Mouse (Mus musculus) stomach, embryonic 15.5 days (tissue): ENCODE results near the gene Gamt. TPM values are rescaled to one million over a fixed set of nuclear protein-coding genes. Genes with fewer than 3 reads are reported as not detected.
"Not testable (repeated sequence)": the region's sequence is repeated elsewhere in the genome, so short reads cannot be mapped to it uniquely, and the experiment has no call there.

Source experiments
- ATAC-seq: fragments of 200-750 bp; cut with Nextera tagmentation; 2 replicates; pipeline ENCODE4 v1.8.0; 2017; ENCODE audit warnings: low read depth, moderate number of reproducible peaks, moderate TSS enrichment; ENCODE audit not compliant: insufficient read depth, low FRiP score
- H3K27ac ChIP-seq: fragments of 300-500 bp; sonication (generic); 2 replicates; pipeline ENCODE4 v1.5.1; 2015; ENCODE audit warnings: mild to moderate bottlenecking, inconsistent platforms
- H3K27me3 ChIP-seq: fragments of 300-500 bp; sonication (generic); replicated peaks from 2 replicates; pipeline ENCODE4 v1.6.1; 2015; ENCODE audit warnings: inconsistent platforms
- H3K36me3 ChIP-seq: fragments of 300-500 bp; sonication (generic); 2 replicates; pipeline ENCODE4 v1.6.1; 2015; ENCODE audit warnings: inconsistent platforms
- H3K4me1 ChIP-seq: fragments of 300-500 bp; sonication (generic); 2 replicates; pipeline ENCODE4 v1.6.1; 2015; ENCODE audit warnings: inconsistent platforms
- H3K4me2 ChIP-seq: fragments of 300-500 bp; sonication (generic); 2 replicates; pipeline ENCODE4 v1.6.1; 2015; ENCODE audit warnings: mild to moderate bottlenecking, inconsistent platforms
- H3K4me3 ChIP-seq: fragments of 300-500 bp; sonication (generic); replicated peaks from 2 replicates; pipeline ENCODE4 v1.5.1; 2015; ENCODE audit warnings: inconsistent platforms
- H3K9ac ChIP-seq: fragments of 300-500 bp; sonication (generic); 2 replicates; pipeline ENCODE4 v1.6.1; 2015; ENCODE audit warnings: inconsistent platforms
- H3K9me3 ChIP-seq: fragments of 300-500 bp; sonication (generic); 2 replicates; pipeline ENCODE4 v1.6.1; 2016; ENCODE audit warnings: inconsistent platforms
- WGBS: fragments of 180-500 bp; shearing (Covaris S2); methylation state at CpG from one replicate; pipeline ENCODE4 v1.1.7; 2015; 5-methylcytosine and 5-hydroxymethylcytosine counted together
- microRNA-seq: library from miRNA; unstranded; fragments of <30 nt; microRNA quantifications from one replicate; pipeline ENCODE4, GENCODE M21; 2016
- polyA plus RNA-seq: library from polyadenylated mRNA; unstranded; fragments of >200 nt; fragmentation: Nextera tagmentation; extraction: Ambion mirVana; gene quantifications from 2 replicates; pipeline ENCODE4 v1.2.1, GENCODE M21; 2015

Gene Gamt
- polyA plus RNA-seq, 1 experiment from 2014 or later = 111 TPM

DNA sequence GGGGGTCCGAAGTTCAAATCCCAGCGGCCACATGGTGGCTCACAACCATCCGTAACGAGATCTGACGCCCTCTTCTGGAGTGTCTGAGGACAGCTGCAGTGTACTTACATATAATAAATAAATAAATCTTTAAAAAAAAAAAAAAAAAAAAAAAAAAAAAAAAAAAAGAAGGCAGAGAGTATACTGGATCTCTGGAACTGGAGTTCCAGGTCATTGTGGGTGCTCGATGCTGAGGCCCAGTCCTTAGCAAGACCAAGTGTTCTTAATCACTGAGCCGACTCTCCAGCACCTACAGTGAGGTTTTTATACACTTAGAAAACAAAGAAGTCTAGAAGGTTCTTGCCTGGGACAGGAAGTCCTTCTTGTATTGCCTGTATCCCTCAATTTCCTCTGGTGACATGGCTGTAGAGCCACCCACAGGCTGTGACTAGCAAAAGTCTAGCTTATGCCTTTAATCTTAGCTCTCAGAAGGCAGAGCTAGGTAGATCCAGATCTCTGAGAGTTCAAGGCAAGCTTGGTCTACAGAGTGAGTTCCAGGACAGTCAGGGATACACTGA is 49.2 kb downstream of the Gamt start:
- not testable (repeated sequence) for ATAC-seq, H3K27ac ChIP-seq, H3K4me2 ChIP-seq, H3K36me3 ChIP-seq, H3K27me3 ChIP-seq, H3K9me3 ChIP-seq, H3K4me3 ChIP-seq, H3K9ac ChIP-seq, H3K4me1 ChIP-seq
- WGBS = 65% methylated on average over 7 of the region's 7 CpGs

DNA sequence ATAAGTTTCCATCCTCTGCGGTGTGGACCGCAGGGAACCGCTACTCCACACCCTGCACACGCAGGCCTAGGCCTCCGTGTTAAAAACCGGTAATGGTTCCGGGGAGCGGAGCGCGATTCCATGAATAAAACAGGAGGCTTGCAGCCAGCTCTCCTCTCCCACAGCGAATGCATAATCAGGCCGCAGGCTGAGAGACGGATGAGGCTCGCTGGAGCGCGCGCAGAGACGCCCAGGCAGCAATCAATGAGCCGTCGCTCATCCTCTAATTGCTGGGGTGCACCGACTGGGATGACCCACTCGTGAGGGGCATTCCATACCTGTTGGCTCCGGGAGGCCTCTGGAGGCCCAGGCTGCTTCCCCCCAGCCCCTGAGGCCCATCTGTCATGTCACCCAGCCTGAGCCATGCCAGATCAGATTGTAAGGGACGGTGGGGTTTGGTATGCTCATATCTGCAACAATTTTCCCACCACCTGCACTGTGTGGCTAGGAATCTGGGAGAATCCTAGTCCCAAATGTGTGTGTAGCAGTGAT is 51.9 kb downstream of the Gamt start:
- Histone ChIP-seq H3K27ac (no peak overlapping the region), H3K9ac (no peak overlapping the region), H3K4me3 (no peak overlapping the region), H3K4me1 (peaks cover 6% of the 10 kb centered on the region; the same call in 1 of the 2 replicates), H3K36me3 (no peaks in the 10 kb centered on the region), H3K4me2 (peak overlapping the region; percentile 21; the same call in 1 of the 2 replicates), H3K27me3 (no peaks in the 10 kb centered on the region), H3K9me3 (no peaks in the 10 kb centered on the region)
- 13% methylated on average over 24 of the region's 24 CpGs for WGBS
- ATAC-seq = no peak

DNA sequence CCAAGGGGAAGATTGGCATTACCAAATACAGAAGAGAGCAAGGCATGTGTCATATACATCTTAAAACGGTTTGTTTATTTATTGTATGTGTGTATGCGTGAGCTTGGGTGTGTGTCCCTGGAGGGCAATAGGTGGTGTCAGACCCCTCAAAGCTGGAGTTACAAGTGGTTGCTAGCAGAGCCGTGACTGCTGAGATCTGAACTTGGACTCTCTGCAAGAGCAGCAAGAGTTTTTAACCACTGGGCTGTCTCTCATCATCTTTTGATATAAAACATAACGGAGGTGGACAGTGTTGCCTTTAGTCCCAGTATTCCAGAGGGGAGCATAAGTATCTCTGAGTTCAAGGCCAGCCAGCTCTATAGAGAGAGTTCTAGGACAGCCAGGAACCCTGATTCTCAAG is 52.6 kb downstream of the Gamt start:
- no peaks in the 10 kb centered on the region for H3K36me3 ChIP-seq
- 74% methylated on average over 4 of the region's 4 CpGs for WGBS
- H3K4me3 ChIP-seq = no peak overlapping the region
- no peaks in the 10 kb centered on the region for H3K27me3 ChIP-seq
- H3K9me3 ChIP-seq = no peaks in the 10 kb centered on the region
- no peak overlapping the region for H3K4me2 ChIP-seq
- peaks cover 6% of the 10 kb centered on the region; the same call in 1 of the 2 replicates for H3K4me1 ChIP-seq
- no peak overlapping the region for H3K9ac ChIP-seq
- no peak overlapping the region for H3K27ac ChIP-seq
- no peak for ATAC-seq

Small RNA genes within 50 kb of the gene (microRNA-seq; reads per million reads assigned to microRNA genes)
- 1.7 reads per million for gene Mir6911

Other genes with a start within 250 kb of the Gamt start
- 9.1 and 10.0 TPM in 2 replicates for gene Arhgap45, start 244.4 kb downstream of the Gamt start, polyA plus RNA-seq
- gene Polr2e, start 221.2 kb downstream of the Gamt start, polyA plus RNA-seq = 188 and 199 TPM in 2 replicates
- gene Gpx4, start 213.8 kb downstream of the Gamt start, polyA plus RNA-seq = 500 and 567 TPM in 2 replicates
- gene Sbno2, start 155.4 kb downstream of the Gamt start, polyA plus RNA-seq = 14.8 and 15.9 TPM in 2 replicates
- gene Stk11, start 145.2 kb downstream of the Gamt start, polyA plus RNA-seq = 16.9 and 19.2 TPM in 2 replicates
- 544 and 602 TPM in 2 replicates for gene Atp5d, start 122.4 kb downstream of the Gamt start, polyA plus RNA-seq
- gene Cbarp, start 120.2 kb downstream of the Gamt start, polyA plus RNA-seq = 5.1 and 6.7 TPM in 2 replicates
- 16.0 and 19.8 TPM in 2 replicates for gene Midn, start 112.7 kb downstream of the Gamt start, polyA plus RNA-seq
- 90.3 and 103 TPM in 2 replicates for gene Cirbp, start 95.0 kb downstream of the Gamt start, polyA plus RNA-seq
- 17.5 and 19.7 TPM in 2 replicates for gene 1600002K03Rik, start 88.1 kb downstream of the Gamt start, polyA plus RNA-seq
- 15.7 TPM in 2 replicates for gene Efna2, start 81.5 kb downstream of the Gamt start, polyA plus RNA-seq
- gene Mum1, start 34.6 kb downstream of the Gamt start, polyA plus RNA-seq = 58.6 and 66.5 TPM in 2 replicates
- gene Ndufs7, start 11.9 kb downstream of the Gamt start, polyA plus RNA-seq = 326 and 364 TPM in 2 replicates
- 62.4 and 66.4 TPM in 2 replicates for gene Dazap1, start 474 bp upstream of the Gamt start, polyA plus RNA-seq
- gene Rps15, start 31.4 kb upstream of the Gamt start, polyA plus RNA-seq = 904 and 948 TPM in 2 replicates
- 5.0 and 5.2 TPM in 2 replicates for gene Apc2, start 35.0 kb upstream of the Gamt start, polyA plus RNA-seq
- gene 2310011J03Rik, start 59.5 kb upstream of the Gamt start, polyA plus RNA-seq = 40.5 and 46.4 TPM in 2 replicates
- 4.8 and 5.4 TPM in 2 replicates for gene Pcsk4, start 68.5 kb upstream of the Gamt start, polyA plus RNA-seq
- 44.5 and 51.2 TPM in 2 replicates for gene Reep6, start 68.9 kb upstream of the Gamt start, polyA plus RNA-seq
- 13.7 and 17.0 TPM in 2 replicates for gene Adamtsl5, start 87.4 kb upstream of the Gamt start, polyA plus RNA-seq
- 0.30 and 0.67 TPM in 2 replicates for gene Plk5, start 95.4 kb upstream of the Gamt start, polyA plus RNA-seq
- gene Mex3d, start 126.6 kb upstream of the Gamt start, polyA plus RNA-seq = 7.8 and 8.7 TPM in 2 replicates
- 204 and 216 TPM in 2 replicates for gene Mbd3, start 138.5 kb upstream of the Gamt start, polyA plus RNA-seq
- gene Uqcr11, start 145.8 kb upstream of the Gamt start, polyA plus RNA-seq = 724 and 753 TPM in 2 replicates
- 88.9 and 100 TPM in 2 replicates for gene Tcf3, start 172.6 kb upstream of the Gamt start, polyA plus RNA-seq
- gene Onecut3, start 233.8 kb upstream of the Gamt start, polyA plus RNA-seq = 0.18 and 0.21 TPM in 2 replicates